Mouse (Mus musculus) stomach, postnatal 0 days (tissue): ENCODE data around the gene Hist2h2bb.

Source experiments
- CTCF ChIP-seq: IDR thresholded peaks from 2 replicates; pipeline ENCODE4 v1.5.1; 2016; ENCODE audit warnings: antibody characterized with exemption, low read depth, mild to moderate bottlenecking, moderate library complexity
- EP300 ChIP-seq: optimal IDR thresholded peaks from 2 replicates; pipeline ENCODE3; 2016; ENCODE audit warnings: antibody characterized with exemption

DNA sequence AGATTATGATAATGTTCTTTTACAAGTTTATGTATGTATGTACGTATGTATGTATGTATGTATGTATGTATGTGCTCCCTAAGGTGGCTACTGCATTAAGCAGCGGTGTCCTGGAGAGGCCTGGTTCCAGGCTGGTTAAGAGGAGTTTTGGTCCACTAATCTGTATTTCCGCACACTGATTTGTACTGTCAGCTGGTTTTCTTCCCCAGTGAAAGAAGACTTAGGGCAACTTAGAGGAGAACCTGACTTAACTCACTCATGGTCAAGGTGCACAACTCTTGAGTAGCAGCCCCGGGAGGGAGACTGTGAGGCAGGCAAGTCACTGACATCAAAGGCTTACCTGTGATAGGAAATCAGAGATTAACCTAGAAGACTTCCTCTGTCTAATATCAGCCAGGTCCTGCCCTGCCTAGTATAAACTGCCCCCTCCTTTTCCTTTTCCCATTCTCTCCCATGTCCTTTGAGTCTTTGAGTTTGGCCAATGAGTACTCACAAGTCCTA is 32.7 kb upstream of the Hist2h2bb start:
- TF ChIP-seq CTCF (no peak), EP300 (no peak)
